Mouse (Mus musculus): Measurements from ENCODE around the gene Il4i1.

- TF ChIP-seq CTCF (IDR thresholded peaks at IDR 0.05; ENCODE audit: low read depth, low read length) (no peak), EP300 (IDR thresholded peaks at IDR 0.05; ENCODE audit: insufficient read depth, low read depth, low read length) (no peak)
These were observed 36.9 kb downstream of the Il4i1 start for GRCm38 (mm10) chr7:44853065-44853464.

Data from ES-Bruce4 (cell line).